Mouse (Mus musculus): ENCODE data around the gene Rnf10. TPM values are rescaled to one million over a fixed set of nuclear protein-coding genes. Genes with fewer than 3 reads are reported as not detected.
A peak's percentile ranks its signal among the peaks of the same experiment; 100 is the strongest.
"Not testable (repeated sequence)": the region's sequence is repeated elsewhere in the genome, so short reads cannot be mapped to it uniquely, and the experiment has no call there.

The Rnf10 gene
- 119 and 120 TPM in 2 replicates for polyA plus RNA-seq (2015; fragmentation: Nextera tagmentation; extraction: Ambion mirVana)

GRCm38 (mm10) chr5:115272812-115273548 is at the start of gene Rnf10:
TSS of gene Rnf10 (minus strand) at chr5:115272898.
- Histone ChIP-seq H3K9me3 (no peaks in the 10 kb centered on the region), H3K27ac (peak within 1 kb of the TSS; percentile 70), H3K9ac (peak within 1 kb of the TSS; percentile 96), H3K4me2 (replicated peaks) (peak within 1 kb of the TSS; percentile 65), H3K4me1 (replicated peaks) (peaks cover 31% of the 10 kb centered on the region), H3K36me3 (no peaks in the 10 kb centered on the region), H3K4me3 (replicated peaks) (peak within 1 kb of the TSS; percentile 94), H3K27me3 (replicated peaks) (no peaks in the 10 kb centered on the region)
- 13% methylated on average over 26 of the region's 26 CpGs for WGBS
- peak; percentile 87 for ATAC-seq

- peak overlapping the region; percentile 33 for H3K4me3 ChIP-seq (replicated peaks)
- no peaks in the 10 kb centered on the region for H3K36me3 ChIP-seq
- 2% methylated on average over 22 of the region's 22 CpGs for WGBS
- peaks cover 27% of the 10 kb centered on the region for H3K4me1 ChIP-seq (replicated peaks)
- H3K4me2 ChIP-seq (replicated peaks): peak overlapping the region; percentile 76
- peak overlapping the region; percentile 94 for H3K27ac ChIP-seq
- no peaks in the 10 kb centered on the region for H3K27me3 ChIP-seq (replicated peaks)
- H3K9me3 ChIP-seq: no peaks in the 10 kb centered on the region
- ATAC-seq: peak; percentile 88
- peak overlapping the region; percentile 21; the same call in 1 of the 2 replicates for H3K9ac ChIP-seq
Measured at GRCm38 (mm10) chr5:115319004-115319940, 46.6 kb upstream of the Rnf10 start.

- no peaks in the 10 kb centered on the region for H3K36me3 ChIP-seq
- peak overlapping the region; percentile 40 for H3K4me2 ChIP-seq (replicated peaks)
- ATAC-seq: peak; percentile 47
- 6% methylated on average over 10 of the region's 10 CpGs for WGBS
- no peaks in the 10 kb centered on the region for H3K9me3 ChIP-seq
- no peak overlapping the region for H3K9ac ChIP-seq
- H3K27me3 ChIP-seq (replicated peaks): no peaks in the 10 kb centered on the region
- H3K4me1 ChIP-seq (replicated peaks): peaks cover 37% of the 10 kb centered on the region
- H3K4me3 ChIP-seq (replicated peaks): no peak overlapping the region
- H3K27ac ChIP-seq: peak overlapping the region; percentile 94
Measured at GRCm38 (mm10) chr5:115317645-115318328, 45.1 kb upstream of the Rnf10 start.

- peak overlapping the region; percentile 40 for H3K4me2 ChIP-seq (replicated peaks)
- no peaks in the 10 kb centered on the region for H3K9me3 ChIP-seq
- H3K4me1 ChIP-seq (replicated peaks): peaks cover 41% of the 10 kb centered on the region
- WGBS: 13% methylated on average over 14 of the region's 14 CpGs
- peak; percentile 50 for ATAC-seq
- H3K27ac ChIP-seq: peak overlapping the region; percentile 94
- H3K4me3 ChIP-seq (replicated peaks): no peak overlapping the region
- H3K9ac ChIP-seq: peak overlapping the region; percentile 26
- H3K27me3 ChIP-seq (replicated peaks): no peaks in the 10 kb centered on the region
- no peaks in the 10 kb centered on the region for H3K36me3 ChIP-seq
Measured at GRCm38 (mm10) chr5:115316968-115317644, 44.4 kb upstream of the Rnf10 start.

- peak overlapping the region; percentile 58; the same call in 1 of the 2 replicates for H3K27ac ChIP-seq
- no peak overlapping the region for H3K9ac ChIP-seq
- H3K27me3 ChIP-seq (replicated peaks): no peaks in the 10 kb centered on the region
- no peak overlapping the region for H3K4me3 ChIP-seq (replicated peaks)
- 33% methylated on average over 5 of the region's 5 CpGs for WGBS
- peak; percentile 20 for ATAC-seq
- no peaks in the 10 kb centered on the region for H3K36me3 ChIP-seq
- H3K4me2 ChIP-seq (replicated peaks): peak overlapping the region; percentile 30; the same call in 1 of the 2 replicates
- peaks cover 34% of the 10 kb centered on the region for H3K4me1 ChIP-seq (replicated peaks)
- no peaks in the 10 kb centered on the region for H3K9me3 ChIP-seq
Measured at GRCm38 (mm10) chr5:115313668-115313943, 40.9 kb upstream of the Rnf10 start.

GRCm38 (mm10) chr5:115312816-115313667 is 40.3 kb upstream of the Rnf10 start:
- peaks cover 31% of the 10 kb centered on the region for H3K4me1 ChIP-seq (replicated peaks)
- H3K27ac ChIP-seq: peak overlapping the region; percentile 58
- no peak overlapping the region for H3K9ac ChIP-seq
- ATAC-seq: peak; percentile 68
- peak overlapping the region; percentile 30; the same call in 1 of the 2 replicates for H3K4me2 ChIP-seq (replicated peaks)
- WGBS: 52% methylated on average over 10 of the region's 10 CpGs
- no peaks in the 10 kb centered on the region for H3K36me3 ChIP-seq
- no peak overlapping the region for H3K4me3 ChIP-seq (replicated peaks)
- H3K27me3 ChIP-seq (replicated peaks): no peaks in the 10 kb centered on the region
- H3K9me3 ChIP-seq: no peaks in the 10 kb centered on the region

- Histone ChIP-seq H3K4me1 (replicated peaks) (peaks cover 24% of the 10 kb centered on the region), H3K4me2 (replicated peaks) (no peak overlapping the region), H3K9me3 (no peaks in the 10 kb centered on the region), H3K36me3 (no peaks in the 10 kb centered on the region), H3K27ac (no peak overlapping the region), H3K4me3 (replicated peaks) (no peak overlapping the region), H3K9ac (no peak overlapping the region), H3K27me3 (replicated peaks) (no peaks in the 10 kb centered on the region)
- peak; percentile 23; the same call in 1 of the 2 replicates for ATAC-seq
- WGBS: 68% methylated on average over 4 of the region's 4 CpGs
Measured at GRCm38 (mm10) chr5:115312354-115312753, 39.7 kb upstream of the Rnf10 start.

GRCm38 (mm10) chr5:115302190-115302589 is 29.5 kb upstream of the Rnf10 start:
- not testable (repeated sequence) for H3K9ac ChIP-seq; H3K4me2 ChIP-seq (replicated peaks); H3K27me3 ChIP-seq (replicated peaks)

GRCm38 (mm10) chr5:115301615-115302014 is 28.9 kb upstream of the Rnf10 start:
- Histone ChIP-seq H3K9me3 (no peaks in the 10 kb centered on the region), H3K4me2 (replicated peaks) (peak overlapping the region; percentile 88), H3K36me3 (peaks cover 14% of the 10 kb centered on the region), H3K27ac (peak overlapping the region; percentile 73), H3K27me3 (replicated peaks) (no peaks in the 10 kb centered on the region), H3K4me3 (replicated peaks) (peak overlapping the region; percentile 95), H3K9ac (peak overlapping the region; percentile 49), H3K4me1 (replicated peaks) (peaks cover 18% of the 10 kb centered on the region)
- no peak for ATAC-seq
- 19% methylated on average over 13 of the region's 13 CpGs for WGBS

More at GRCm38 (mm10) chr5:115302190-115302589, 29.5 kb upstream of the Rnf10 start:
- not testable (repeated sequence) for H3K4me3 ChIP-seq (replicated peaks); H3K27ac ChIP-seq; ATAC-seq; H3K9me3 ChIP-seq
- WGBS: 84% methylated on average over 7 of the region's 7 CpGs
- H3K4me1 ChIP-seq (replicated peaks): peaks cover 18% of the 10 kb centered on the region
- H3K36me3 ChIP-seq: peaks cover 12% of the 10 kb centered on the region

GRCm38 (mm10) chr5:115300792-115301614 is 28.3 kb upstream of the Rnf10 start, which contains the start of gene Dynll1:
TSS of gene Dynll1 (minus strand) at chr5:115300999.
- under 1% methylated on average over 65 of the region's 66 CpGs for WGBS
- H3K9me3 ChIP-seq: no peaks in the 10 kb centered on the region
- peak; percentile 98 for ATAC-seq

More at GRCm38 (mm10) chr5:115300792-115301614, 28.3 kb upstream of the Rnf10 start, which contains the start of gene Dynll1:
- H3K27ac ChIP-seq: peak within 1 kb of the TSS; percentile 94
- peak within 1 kb of the TSS; percentile 88 for H3K4me2 ChIP-seq (replicated peaks)
- H3K4me3 ChIP-seq (replicated peaks): peak within 1 kb of the TSS; percentile 95
- peaks cover 23% of the 10 kb centered on the region for H3K4me1 ChIP-seq (replicated peaks)
- peaks cover 17% of the 10 kb centered on the region for H3K36me3 ChIP-seq
- H3K27me3 ChIP-seq (replicated peaks): no peaks in the 10 kb centered on the region
- peak within 1 kb of the TSS; percentile 90 for H3K9ac ChIP-seq
